Mouse (Mus musculus): ENCODE results near the gene Meis2. TPM values are rescaled to one million over a fixed set of nuclear protein-coding genes. Genes with fewer than 3 reads are reported as not detected.

Gene Meis2
- total and polyA plus RNA-seq, 3 experiments = 3.1 to 9.8 TPM; not detected in 1

- H3K36me3 ChIP-seq (ENCODE audit: control insufficient read depth in 1 of 2, insufficient read depth in 2 of 2, low read length in 2 of 2) = no peaks in the 10 kb centered on the region
- TF ChIP-seq ZC3H11A (IDR thresholded peaks at IDR 0.05; ENCODE audit: low read depth, low read length) (no peak), CHD1 (IDR thresholded peaks at IDR 0.05; ENCODE audit: low read depth, low read length) (no peak), KAT2A (conservative IDR thresholded peaks at IDR 0.05; ENCODE audit: low read depth, low read length) (no peak), POLR2A (IDR thresholded peaks at IDR 0.05; ENCODE audit: control insufficient read depth in 1 of 2, insufficient read depth in 1 of 2, low read depth in 1 of 2, low read length in 2 of 2, poor library complexity in 1 of 2) (no peak), MYC (IDR thresholded peaks at IDR 0.05; ENCODE audit: low read depth, low read length) (no peak), ZKSCAN1 (IDR thresholded peaks at IDR 0.05; ENCODE audit: low read depth, low read length) (no peak), NELFE (IDR thresholded peaks at IDR 0.05; ENCODE audit: low read depth, low read length) (no peak)
- DNase-seq (ENCODE audit: low read depth, low spot score) = no peak
Observed at GRCm38 (mm10) chr2:116019959-116020358, 45.7 kb downstream of the Meis2 start.

DNA sequence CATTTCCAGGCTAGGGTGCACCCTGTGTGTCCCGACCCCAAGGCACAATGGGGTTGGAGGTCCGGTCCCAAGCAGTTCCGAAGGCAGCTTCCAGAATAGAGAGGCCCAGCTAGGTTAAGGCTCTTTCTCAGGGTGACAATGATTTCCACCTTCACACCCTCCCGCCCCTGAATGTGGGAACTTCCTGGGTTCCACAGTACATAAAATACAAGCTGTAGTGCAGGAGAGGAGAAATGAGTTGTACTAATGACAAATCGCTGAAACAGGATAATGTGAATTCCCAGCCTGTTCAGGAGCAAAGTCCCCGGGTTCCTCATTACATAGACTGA is 46.2 kb downstream of the Meis2 start:
- no peak overlapping the region for H3K4me3 ChIP-seq (ENCODE audit: control insufficient read depth in 1 of 2, insufficient read depth in 1 of 2, low read depth in 2 of 2, low read length in 2 of 2)
- no peaks in the 10 kb centered on the region for H3K36me3 ChIP-seq (ENCODE audit: control insufficient read depth in 1 of 2, insufficient read depth in 2 of 2, low read length in 2 of 2)
- TF ChIP-seq POLR2AphosphoS2 (IDR thresholded peaks at IDR 0.05; ENCODE audit: low read length) (no peak), TCF12 (IDR thresholded peaks at IDR 0.05; ENCODE audit: low read depth, low read length) (no peak), MEF2A (IDR thresholded peaks at IDR 0.05; ENCODE audit: extremely low read depth, insufficient replicate concordance, low read depth, low read length, poor library complexity, severe bottlenecking) (no peak), NRF1 (IDR thresholded peaks at IDR 0.05; ENCODE audit: insufficient read depth, low read depth, low read length, poor library complexity, severe bottlenecking) (no peak), ETS1 (IDR thresholded peaks at IDR 0.05; ENCODE audit: low read depth, low read length) (no peak), ZMIZ1 (IDR thresholded peaks at IDR 0.05; ENCODE audit: low read depth, low read length) (no peak), GABPA (IDR thresholded peaks at IDR 0.05; ENCODE audit: low read depth, low read length) (no peak), KAT2A (conservative IDR thresholded peaks at IDR 0.05; ENCODE audit: low read depth, low read length) (no peak), TBP (IDR thresholded peaks at IDR 0.05; ENCODE audit: low read depth, low read length) (no peak), CTCF (IDR thresholded peaks at IDR 0.05 in 2 of 3, conservative IDR thresholded peaks at IDR 0.05 in 1 of 3; ENCODE audit: control insufficient read depth in 1 of 3, insufficient read depth in 1 of 3, low read depth in 2 of 3, low read length in 3 of 3, poor library complexity in 1 of 3, severe bottlenecking in 1 of 3) (no peak), MYC (IDR thresholded peaks at IDR 0.05; ENCODE audit: low read depth, low read length) (no peak), MXI1 (IDR thresholded peaks at IDR 0.05; ENCODE audit: low read depth, low read length) (no peak), UBTF (IDR thresholded peaks at IDR 0.05; ENCODE audit: borderline replicate concordance, insufficient read depth, low read depth, low read length) (no peak), E2F4 (IDR thresholded peaks at IDR 0.05; ENCODE audit: borderline replicate concordance, low read depth, low read length) (no peak), GATA1 (IDR thresholded peaks at IDR 0.05; ENCODE audit: low read depth, low read length) (no peak), RAD21 (IDR thresholded peaks at IDR 0.05; ENCODE audit: low read depth, low read length) (no peak), NELFE (IDR thresholded peaks at IDR 0.05; ENCODE audit: low read depth, low read length) (no peak)
- DNase-seq (ENCODE audit: low read depth, low spot score) = no peak
- no peaks in the 10 kb centered on the region for H3K27me3 ChIP-seq (ENCODE audit: control insufficient read depth in 1 of 2, insufficient read depth in 2 of 2, low read length in 2 of 2)
- no peaks in the 10 kb centered on the region for H3K9me3 ChIP-seq (replicated peaks; ENCODE audit: insufficient read depth, low read length)
- no peak overlapping the region for H3K27ac ChIP-seq (ENCODE audit: control insufficient read depth, low read depth, low read length)
- no peaks in the 10 kb centered on the region for H3K79me2 ChIP-seq (ENCODE audit: control insufficient read depth, insufficient read depth, low read length, poor library complexity)
- H3K9ac ChIP-seq (ENCODE audit: control insufficient read depth, low read depth, low read length, poor library complexity, severe bottlenecking) = no peak overlapping the region
- no peaks in the 10 kb centered on the region for H3K4me1 ChIP-seq (ENCODE audit: control insufficient read depth in 1 of 2, insufficient read depth in 2 of 2, low read length in 2 of 2)

More at GRCm38 (mm10) chr2:116019959-116020358, 45.7 kb downstream of the Meis2 start:
- H3K79me2 ChIP-seq (ENCODE audit: control insufficient read depth, insufficient read depth, low read length, poor library complexity) = no peaks in the 10 kb centered on the region
- H3K27ac ChIP-seq (ENCODE audit: control insufficient read depth, low read depth, low read length) = no peak overlapping the region
- no peak overlapping the region for H3K9ac ChIP-seq (ENCODE audit: control insufficient read depth, low read depth, low read length, poor library complexity, severe bottlenecking)
- no peak overlapping the region for H3K4me3 ChIP-seq (ENCODE audit: control insufficient read depth in 1 of 2, insufficient read depth in 1 of 2, low read depth in 2 of 2, low read length in 2 of 2)
- H3K27me3 ChIP-seq (ENCODE audit: control insufficient read depth in 1 of 2, insufficient read depth in 2 of 2, low read length in 2 of 2) = no peaks in the 10 kb centered on the region
- H3K9me3 ChIP-seq (replicated peaks; ENCODE audit: insufficient read depth, low read length) = no peaks in the 10 kb centered on the region
- no peaks in the 10 kb centered on the region for H3K4me1 ChIP-seq (ENCODE audit: control insufficient read depth in 1 of 2, insufficient read depth in 2 of 2, low read length in 2 of 2)

All from MEL (cell line).